Mouse (Mus musculus): ENCODE measurements around the gene Grxcr1. TPM values are rescaled to one million over a fixed set of nuclear protein-coding genes. Genes with fewer than 3 reads are reported as not detected.

Gene Grxcr1
- polyA plus RNA-seq, 1 experiment from 2014 or later, result not detected

DNA sequence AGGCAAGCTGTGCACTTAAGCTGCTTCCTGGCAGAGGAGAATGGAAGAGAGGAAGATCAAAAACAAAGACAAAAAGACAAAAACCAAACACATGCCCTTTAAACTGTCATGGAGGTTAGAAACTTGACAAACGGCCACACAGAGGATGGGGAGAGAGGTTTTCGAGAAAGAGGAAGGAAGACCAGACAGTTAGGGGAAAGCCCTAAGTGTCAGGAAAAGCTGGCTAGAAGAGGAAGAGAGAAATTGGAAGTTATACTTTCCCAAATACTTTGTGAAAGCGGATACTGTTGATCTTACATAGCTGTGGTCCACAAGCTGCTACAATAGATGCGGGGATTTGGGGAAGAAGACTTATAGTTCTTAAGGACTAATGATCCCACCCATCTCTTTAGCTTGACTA lies 17.9 kb downstream of the Grxcr1 start:
- 53% methylated on average over 4 of the region's 4 CpGs for WGBS
- ATAC-seq (replicated peaks; ENCODE audit: insufficient number of reproducible peaks, low FRiP score, low TSS enrichment, low read depth), result no peak
- no peak overlapping the region for H3K9ac ChIP-seq (replicated peaks; ENCODE audit: low read length)
- H3K27me3 ChIP-seq (ENCODE audit: control insufficient read depth, insufficient read depth, low read length), result no peaks in the 10 kb centered on the region
- no peaks in the 10 kb centered on the region for H3K9me3 ChIP-seq (replicated peaks; ENCODE audit: control insufficient read depth, low read length)
- no peak overlapping the region for H3K27ac ChIP-seq (replicated peaks; ENCODE audit: low read depth, low read length)
- H3K4me3 ChIP-seq (ENCODE audit: low read depth, low read length), result no peak overlapping the region
- H3K4me1 ChIP-seq (ENCODE audit: control insufficient read depth, insufficient read depth, low read length), result no peaks in the 10 kb centered on the region
- no peak overlapping the region for H3K4me2 ChIP-seq (ENCODE audit: low read depth, low read length)
- DNase-seq (ENCODE audit: low spot score), result no peak
- no peaks in the 10 kb centered on the region for H3K36me3 ChIP-seq (replicated peaks; ENCODE audit: control insufficient read depth, insufficient read depth, low read depth, low read length)

DNA sequence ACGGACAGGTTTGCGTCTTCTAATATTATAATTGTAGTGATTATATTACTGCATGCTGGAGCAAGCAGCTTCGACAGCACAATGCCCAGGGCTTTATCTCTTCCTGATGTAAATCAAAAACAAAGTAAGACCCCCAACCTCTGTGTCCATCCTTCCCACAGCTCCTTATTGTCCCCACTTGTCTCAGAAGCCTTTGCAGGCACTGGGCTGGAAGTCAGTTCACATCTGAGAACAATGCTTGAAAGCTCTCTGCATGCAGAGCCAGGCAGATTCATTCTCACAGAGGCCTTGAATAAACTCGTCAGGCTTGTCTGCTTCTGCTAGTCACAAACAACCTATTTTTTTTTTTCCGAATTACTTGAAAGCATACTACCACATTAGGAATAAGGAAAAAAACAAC lies 19.5 kb downstream of the Grxcr1 start:
- Histone ChIP-seq H3K9ac (replicated peaks; ENCODE audit: low read length) (no peak overlapping the region), H3K4me2 (ENCODE audit: low read depth, low read length) (no peak overlapping the region), H3K4me3 (ENCODE audit: low read depth, low read length) (no peak overlapping the region), H3K36me3 (replicated peaks; ENCODE audit: control insufficient read depth, insufficient read depth, low read depth, low read length) (no peaks in the 10 kb centered on the region), H3K27ac (replicated peaks; ENCODE audit: low read depth, low read length) (no peak overlapping the region), H3K27me3 (ENCODE audit: control insufficient read depth, insufficient read depth, low read length) (no peaks in the 10 kb centered on the region; the same call in 1 of the 2 replicates), H3K4me1 (ENCODE audit: control insufficient read depth, insufficient read depth, low read length) (no peaks in the 10 kb centered on the region), H3K9me3 (replicated peaks; ENCODE audit: control insufficient read depth, low read length) (no peaks in the 10 kb centered on the region)
- WGBS, result 40% methylated on average over 5 of the region's 5 CpGs
- ATAC-seq (replicated peaks; ENCODE audit: insufficient number of reproducible peaks, low FRiP score, low TSS enrichment, low read depth), result no peak
- DNase-seq (ENCODE audit: low spot score), result no peak

DNA sequence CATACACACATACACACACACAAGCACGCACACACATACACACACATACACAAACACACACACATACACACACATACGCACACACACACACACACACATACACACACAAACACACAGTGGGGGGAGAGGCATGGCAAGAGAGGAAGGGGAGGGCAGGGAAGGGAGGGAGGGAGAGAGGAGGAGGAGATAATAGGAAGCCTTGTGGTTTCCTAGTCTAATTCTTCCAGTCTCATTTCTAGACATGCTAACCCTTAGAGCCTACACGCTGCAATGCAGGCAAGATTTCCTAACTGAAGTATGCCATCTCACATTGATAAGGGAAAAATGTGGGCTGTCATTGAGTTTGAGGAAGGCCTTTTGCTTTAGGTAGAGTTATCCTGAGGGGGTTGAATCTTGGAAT lies 25.9 kb downstream of the Grxcr1 start:
- no peak for ATAC-seq (replicated peaks; ENCODE audit: insufficient number of reproducible peaks, low FRiP score, low TSS enrichment, low read depth)
- Histone ChIP-seq H3K27me3 (ENCODE audit: control insufficient read depth, insufficient read depth, low read length) (no peaks in the 10 kb centered on the region; the same call in 1 of the 2 replicates), H3K4me1 (ENCODE audit: control insufficient read depth, insufficient read depth, low read length) (no peaks in the 10 kb centered on the region), H3K4me3 (ENCODE audit: low read depth, low read length) (no peak overlapping the region), H3K9me3 (replicated peaks; ENCODE audit: control insufficient read depth, low read length) (no peaks in the 10 kb centered on the region), H3K36me3 (replicated peaks; ENCODE audit: control insufficient read depth, insufficient read depth, low read depth, low read length) (no peaks in the 10 kb centered on the region), H3K27ac (replicated peaks; ENCODE audit: low read depth, low read length) (no peak overlapping the region), H3K4me2 (ENCODE audit: low read depth, low read length) (no peak overlapping the region), H3K9ac (replicated peaks; ENCODE audit: low read length) (no peak overlapping the region)
- no peak for DNase-seq (ENCODE audit: low spot score)
- 92% methylated on average over 3 of the region's 3 CpGs for WGBS

DNA sequence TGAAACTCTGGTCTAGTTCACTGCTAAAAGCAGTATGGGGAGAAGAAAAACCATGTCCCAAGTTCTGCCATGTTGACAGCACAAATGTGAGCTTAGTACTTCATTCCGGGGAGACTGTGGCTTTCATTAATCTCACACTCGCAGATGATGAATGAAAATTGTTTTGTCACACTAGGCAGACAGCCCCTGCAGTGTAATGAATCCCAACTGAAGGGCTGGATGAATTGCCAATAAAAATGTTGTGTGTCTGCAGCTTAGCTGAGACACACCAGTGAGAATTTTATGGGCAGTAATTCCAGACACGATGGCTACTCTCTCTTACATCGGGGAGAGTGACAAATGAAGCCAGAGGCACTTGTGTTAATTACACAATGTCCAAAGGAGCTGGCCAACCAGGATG lies 37.1 kb downstream of the Grxcr1 start:
- no peak overlapping the region for H3K27ac ChIP-seq (replicated peaks; ENCODE audit: low read depth, low read length)
- H3K4me1 ChIP-seq (ENCODE audit: control insufficient read depth, insufficient read depth, low read length), result no peaks in the 10 kb centered on the region
- no peak overlapping the region for H3K4me3 ChIP-seq (ENCODE audit: low read depth, low read length)
- no peak for DNase-seq (ENCODE audit: low spot score)
- no peaks in the 10 kb centered on the region for H3K36me3 ChIP-seq (replicated peaks; ENCODE audit: control insufficient read depth, insufficient read depth, low read depth, low read length)
- WGBS, result 82% methylated on average over 4 of the region's 4 CpGs
- no peak for ATAC-seq (replicated peaks; ENCODE audit: insufficient number of reproducible peaks, low FRiP score, low TSS enrichment, low read depth)
- H3K9me3 ChIP-seq (replicated peaks; ENCODE audit: control insufficient read depth, low read length), result no peaks in the 10 kb centered on the region
- H3K27me3 ChIP-seq (ENCODE audit: control insufficient read depth, insufficient read depth, low read length), result no peaks in the 10 kb centered on the region
- no peak overlapping the region for H3K9ac ChIP-seq (replicated peaks; ENCODE audit: low read length)
- H3K4me2 ChIP-seq (ENCODE audit: low read depth, low read length), result no peak overlapping the region

DNA sequence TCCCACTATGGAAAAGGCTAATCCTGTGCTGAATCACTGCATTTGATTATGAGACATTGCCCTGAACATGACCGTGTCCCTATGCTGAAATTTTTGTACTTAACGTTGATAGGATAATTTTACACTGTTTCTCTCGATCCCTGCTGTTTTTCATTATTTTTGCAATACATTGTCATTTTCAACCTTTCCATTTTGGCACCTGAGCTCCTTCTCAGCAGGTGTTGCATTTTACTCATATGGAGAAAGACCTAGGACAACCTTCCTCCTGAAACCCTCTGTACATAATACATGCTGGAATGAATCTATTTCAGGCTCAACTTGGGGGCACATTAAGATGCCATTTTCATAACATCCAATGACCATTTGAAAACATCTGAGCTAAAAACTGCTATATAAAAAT lies 38.7 kb downstream of the Grxcr1 start:
- Histone ChIP-seq H3K27me3 (ENCODE audit: control insufficient read depth, insufficient read depth, low read length) (no peaks in the 10 kb centered on the region), H3K9me3 (replicated peaks; ENCODE audit: control insufficient read depth, low read length) (no peaks in the 10 kb centered on the region), H3K4me3 (ENCODE audit: low read depth, low read length) (no peak overlapping the region), H3K36me3 (replicated peaks; ENCODE audit: control insufficient read depth, insufficient read depth, low read depth, low read length) (no peaks in the 10 kb centered on the region), H3K9ac (replicated peaks; ENCODE audit: low read length) (no peak overlapping the region), H3K4me1 (ENCODE audit: control insufficient read depth, insufficient read depth, low read length) (no peaks in the 10 kb centered on the region), H3K4me2 (ENCODE audit: low read depth, low read length) (no peak overlapping the region), H3K27ac (replicated peaks; ENCODE audit: low read depth, low read length) (no peak overlapping the region)
- 77% methylated on average over 3 of the region's 3 CpGs for whole genome bisulfite sequencing
- ATAC-seq (replicated peaks; ENCODE audit: insufficient number of reproducible peaks, low FRiP score, low TSS enrichment, low read depth) (no peak), DNase-seq (ENCODE audit: low spot score) (no peak)

DNA sequence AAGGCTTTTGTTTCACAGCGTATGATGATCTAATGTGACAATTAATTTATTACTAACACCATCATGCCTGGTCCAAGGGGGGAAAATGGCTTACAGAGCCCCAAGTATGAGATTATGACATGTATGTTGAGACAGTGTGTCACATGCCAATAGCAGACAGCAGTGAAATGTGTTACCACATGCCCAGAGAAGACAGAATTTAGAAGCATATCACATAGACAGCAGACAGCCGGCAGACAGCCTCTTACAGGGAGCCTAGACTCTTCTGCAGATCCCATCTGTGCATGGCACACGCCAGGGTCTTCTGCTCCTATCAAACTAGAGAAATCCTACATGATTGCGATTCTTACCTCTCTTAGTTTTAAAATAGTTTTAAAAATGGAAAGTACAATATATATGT lies 40.2 kb downstream of the Grxcr1 start:
- Histone ChIP-seq H3K27me3 (ENCODE audit: control insufficient read depth, insufficient read depth, low read length) (no peaks in the 10 kb centered on the region), H3K9ac (replicated peaks; ENCODE audit: low read length) (no peak overlapping the region), H3K4me3 (ENCODE audit: low read depth, low read length) (no peak overlapping the region), H3K4me2 (ENCODE audit: low read depth, low read length) (no peak overlapping the region), H3K36me3 (replicated peaks; ENCODE audit: control insufficient read depth, insufficient read depth, low read depth, low read length) (no peaks in the 10 kb centered on the region), H3K9me3 (replicated peaks; ENCODE audit: control insufficient read depth, low read length) (no peaks in the 10 kb centered on the region), H3K4me1 (ENCODE audit: control insufficient read depth, insufficient read depth, low read length) (no peaks in the 10 kb centered on the region), H3K27ac (replicated peaks; ENCODE audit: low read depth, low read length) (no peak overlapping the region)
- 81% methylated on average over 4 of the region's 4 CpGs for WGBS
- no peak for ATAC-seq (replicated peaks; ENCODE audit: insufficient number of reproducible peaks, low FRiP score, low TSS enrichment, low read depth)
- no peak for DNase-seq (ENCODE audit: low spot score)

DNA sequence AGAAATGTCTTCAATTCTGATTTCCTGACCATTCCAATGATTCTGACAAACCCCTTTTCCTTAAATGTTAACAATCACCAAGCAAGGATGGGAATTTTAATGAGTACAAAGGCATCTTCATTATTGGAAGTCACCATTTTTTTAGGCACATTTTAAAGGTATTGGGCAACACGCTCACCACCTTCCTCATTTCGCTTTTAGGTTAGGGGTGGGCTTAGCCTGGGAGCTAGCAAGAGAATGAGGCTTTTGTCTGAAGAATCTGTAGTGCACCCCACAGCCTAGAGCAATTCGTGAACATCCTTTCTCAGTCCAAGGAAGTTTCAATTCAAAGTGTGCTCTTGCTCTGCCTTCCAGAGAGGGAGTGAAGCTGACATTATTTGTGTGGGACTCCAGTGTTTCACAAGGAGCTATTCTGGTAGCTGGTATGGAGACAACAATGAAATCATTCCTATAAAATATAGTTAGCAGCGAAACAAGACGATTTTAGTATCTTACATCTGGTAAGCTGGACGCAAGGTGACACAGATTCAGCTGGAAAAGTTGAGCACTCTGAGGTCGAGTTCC lies 55.0 kb downstream of the Grxcr1 start:
- H3K27me3 ChIP-seq (ENCODE audit: control insufficient read depth, insufficient read depth, low read length), result no peaks in the 10 kb centered on the region
- H3K4me2 ChIP-seq (ENCODE audit: low read depth, low read length), result no peak overlapping the region
- DNase-seq (ENCODE audit: low spot score), result no peak
- no peak overlapping the region for H3K9ac ChIP-seq (replicated peaks; ENCODE audit: low read length)
- H3K27ac ChIP-seq (replicated peaks; ENCODE audit: low read depth, low read length), result no peak overlapping the region
- no peaks in the 10 kb centered on the region for H3K4me1 ChIP-seq (ENCODE audit: control insufficient read depth, insufficient read depth, low read length)
- ATAC-seq (replicated peaks; ENCODE audit: insufficient number of reproducible peaks, low FRiP score, low TSS enrichment, low read depth), result no peak
- no peaks in the 10 kb centered on the region for H3K9me3 ChIP-seq (replicated peaks; ENCODE audit: control insufficient read depth, low read length)
- WGBS, result 54% methylated on average over 7 of the region's 7 CpGs
- no peak overlapping the region for H3K4me3 ChIP-seq (ENCODE audit: low read depth, low read length)
- H3K36me3 ChIP-seq (replicated peaks; ENCODE audit: control insufficient read depth, insufficient read depth, low read depth, low read length), result no peaks in the 10 kb centered on the region

DNA sequence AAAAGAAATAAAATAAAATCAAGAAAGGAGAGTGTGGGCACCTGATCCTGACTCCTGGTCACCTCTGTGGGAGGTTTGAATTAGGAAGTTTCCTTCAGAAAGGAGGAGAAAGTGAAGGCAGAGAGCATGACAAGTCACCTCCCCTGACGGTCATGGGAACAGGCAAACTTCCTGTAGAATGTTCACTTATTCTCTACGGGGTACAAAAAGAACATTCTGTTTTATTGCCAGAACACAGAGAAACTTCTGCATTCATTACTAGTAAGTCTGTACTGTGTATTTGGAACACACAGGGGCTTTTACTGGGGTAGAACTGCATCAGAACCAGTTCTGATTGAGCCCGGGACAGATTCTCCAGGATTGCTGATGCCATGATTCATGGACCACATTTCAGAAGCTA lies 55.5 kb downstream of the Grxcr1 start:
- Histone ChIP-seq H3K4me3 (ENCODE audit: low read depth, low read length) (no peak overlapping the region), H3K36me3 (replicated peaks; ENCODE audit: control insufficient read depth, insufficient read depth, low read depth, low read length) (no peaks in the 10 kb centered on the region), H3K4me1 (ENCODE audit: control insufficient read depth, insufficient read depth, low read length) (no peaks in the 10 kb centered on the region), H3K27ac (replicated peaks; ENCODE audit: low read depth, low read length) (no peak overlapping the region), H3K9ac (replicated peaks; ENCODE audit: low read length) (no peak overlapping the region), H3K4me2 (ENCODE audit: low read depth, low read length) (no peak overlapping the region), H3K27me3 (ENCODE audit: control insufficient read depth, insufficient read depth, low read length) (no peaks in the 10 kb centered on the region), H3K9me3 (replicated peaks; ENCODE audit: control insufficient read depth, low read length) (no peaks in the 10 kb centered on the region)
- ATAC-seq (replicated peaks; ENCODE audit: insufficient number of reproducible peaks, low FRiP score, low TSS enrichment, low read depth), result no peak
- 66% methylated on average over 3 of the region's 3 CpGs for WGBS
- DNase-seq (ENCODE audit: low spot score), result no peak
